Mouse (Mus musculus) C2C12 (cell line): Measurements from ENCODE around the gene Emid1.

Experiments
- CEBPB ChIP-seq: IDR thresholded peaks from one replicate; pipeline ENCODE4 v1.6.1; 2011; ENCODE audit warnings: low read depth, mild to moderate bottlenecking, control low read depth, moderate library complexity
- CTCF ChIP-seq: IDR thresholded peaks from one replicate; pipeline ENCODE4 v1.5.1; 2011; ENCODE audit not compliant: control insufficient read depth, insufficient read depth, insufficient read length
- FOSL1 ChIP-seq: IDR thresholded peaks from one replicate; pipeline ENCODE4 v1.8.0; 2011; ENCODE audit warnings: mild to moderate bottlenecking, low read length; ENCODE audit not compliant: poor library complexity, insufficient read depth, severe bottlenecking
- MAX ChIP-seq: IDR thresholded peaks from one replicate; pipeline ENCODE4 v1.6.1; 2011; ENCODE audit warnings: mild to moderate bottlenecking, control low read depth
- MYOD1 ChIP-seq: IDR thresholded peaks from one replicate; pipeline ENCODE4 v1.6.1; 2011; ENCODE audit warnings: low read depth; ENCODE audit not compliant: control insufficient read depth, insufficient read length
- MYOG ChIP-seq: IDR thresholded peaks from one replicate; pipeline ENCODE4 v1.6.1; 2011; ENCODE audit not compliant: control insufficient read depth, insufficient read length; ENCODE audit errors: extremely low read depth
- USF1 ChIP-seq: IDR thresholded peaks from one replicate; pipeline ENCODE4 v1.6.1; 2011; ENCODE audit warnings: low read depth, mild to moderate bottlenecking, control low read depth, moderate library complexity

- TF ChIP-seq CTCF: no peak
- TF ChIP-seq MAX: no peak
- no peak for TF ChIP-seq USF1
- TF ChIP-seq MYOD1: no peak
- no peak for TF ChIP-seq FOSL1
- no peak for TF ChIP-seq CEBPB
- TF ChIP-seq MYOG: no peak
Measured at GRCm38 (mm10) chr11:5141965-5142364, 10.1 kb downstream of the Emid1 start.
